9 mouse cellular contexts compared by ENCODE assay signal in the genomic region with DNA sequence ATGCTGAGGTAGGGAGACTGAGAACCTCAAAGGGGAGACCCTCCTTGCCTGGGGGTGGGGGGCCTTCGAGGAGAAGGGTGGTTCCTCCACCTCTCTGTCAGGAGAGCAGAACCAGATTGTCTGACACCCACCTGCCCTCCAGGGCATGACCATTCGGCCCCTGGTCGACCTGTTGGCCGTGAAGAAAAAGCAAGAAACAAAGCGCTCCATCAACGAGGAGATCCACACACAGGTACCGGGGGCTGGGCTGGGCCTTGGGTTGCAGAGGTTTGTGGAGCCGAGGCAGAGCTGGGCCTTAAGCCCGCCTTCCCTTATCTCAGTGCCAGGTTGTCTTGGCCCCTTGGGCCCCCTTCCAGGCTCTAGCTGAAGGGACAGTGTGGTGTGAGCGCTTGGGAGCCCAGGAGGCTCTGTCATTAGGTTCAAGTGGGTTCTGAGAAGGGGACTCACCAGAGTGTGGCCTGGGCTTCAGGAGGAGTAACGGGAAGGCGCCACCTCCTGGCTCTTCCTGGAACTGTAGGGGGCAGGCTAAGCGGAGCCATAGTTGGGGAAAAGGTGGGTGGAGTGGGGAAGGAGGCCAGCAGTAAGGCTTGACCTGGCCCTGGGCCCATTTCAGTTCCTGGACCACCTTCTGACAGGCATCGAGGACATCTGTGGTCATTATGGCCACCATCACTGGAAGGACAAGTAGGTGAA. TPM values are rescaled to one million over a fixed set of nuclear protein-coding genes. Genes with fewer than 3 reads are reported as not detected.
A peak's percentile ranks its signal among the peaks of the same experiment; 100 is the strongest.
DNase-seq lines count a peak whose midpoint lies in the region; ATAC-seq and TF ChIP-seq lines count a peak whose summit lies in the region.
"Had no signal": no experiment of that assay in that cellular context is flagged by ENCODE, and none has a peak within 500 bp of the region (broad histone marks: within the 10 kb centered on the region; RNA-seq: fewer than 3 reads in every experiment).

No protein-coding gene starts in this region.

- WGBS in liver, embryonic 12.5 days (ENCODE audit: insufficient replicate concordance): 50% methylated on average over 14 of the region's 14 CpGs
- 67% methylated on average over 14 of the region's 14 CpGs for WGBS in small intestine, adult 2 months

- no peaks in the 10 kb centered on the region for H3K27me3 ChIP-seq in liver, embryonic 12.5 days (replicated peaks)
- H3K27me3 ChIP-seq in small intestine, adult 2 months (ENCODE audit: control insufficient read depth, insufficient read depth, low read length): no peaks in the 10 kb centered on the region
- H3K27me3 ChIP-seq: hindbrain, embryonic 15.5 days had no signal

- peaks cover 77% of the 10 kb centered on the region for H3K36me3 ChIP-seq in liver, embryonic 12.5 days
- peaks cover 62% of the 10 kb centered on the region for H3K36me3 ChIP-seq in small intestine, adult 2 months (ENCODE audit: control insufficient read depth, insufficient read depth, low read length)

- H3K4me1 ChIP-seq in liver, embryonic 12.5 days: peaks cover 17% of the 10 kb centered on the region
- no peaks in the 10 kb centered on the region for H3K4me1 ChIP-seq in small intestine, adult 2 months (ENCODE audit: control insufficient read depth, insufficient read depth, insufficient read length, low read length)
- H3K4me1 ChIP-seq: hindbrain, embryonic 15.5 days had no signal

- DNase-seq in cerebellum, adult 11 months: peak; percentile 57
- peak; percentile 65 for DNase-seq in ovary, postnatal 36 days (ENCODE audit: low spot score)
- DNase-seq in ovary, adult 18-20 months (ENCODE audit: low spot score): no peak
- peak; percentile 68 for DNase-seq in cerebellum, adult 9-10 months
- DNase-seq in gastrocnemius, postnatal 4 days (ENCODE audit: low spot score in 2 of 2): peak; percentile 71 to 77

- H3K9me3 ChIP-seq in liver, embryonic 12.5 days (replicated peaks): no peaks in the 10 kb centered on the region
- H3K9me3 ChIP-seq: hindbrain, embryonic 15.5 days had no signal

- ATAC-seq in cerebellum, adult (ENCODE audit: insufficient number of reproducible peaks, low FRiP score, low TSS enrichment): no peak
- ATAC-seq in liver, embryonic 12.5 days: 0 out of 2 replicates have a peak, but pooled peaks have one; percentile 23

- H3K4me3 ChIP-seq in liver, embryonic 12.5 days: no peak overlapping the region
- no peak overlapping the region for H3K4me3 ChIP-seq in small intestine, adult 2 months (ENCODE audit: low read depth, low read length)
- H3K4me3 ChIP-seq: hindbrain, embryonic 15.5 days had no signal

- no peak overlapping the region for H3K27ac ChIP-seq in liver, embryonic 12.5 days
- H3K27ac ChIP-seq in small intestine, adult 2 months (ENCODE audit: insufficient read depth, low read depth, low read length): no peak overlapping the region
- H3K27ac ChIP-seq: hindbrain, embryonic 15.5 days had no signal

- TF ChIP-seq CTCF in small intestine, adult 2 months (IDR thresholded peaks at IDR 0.05; ENCODE audit: extremely low read depth, insufficient read length, insufficient replicate concordance, low read depth, low read length): peak; percentile 83

- TF ChIP-seq POLR2A in small intestine, adult 2 months (IDR thresholded peaks at IDR 0.05; ENCODE audit: low read depth, low read length): no peak

- H3K4me2 ChIP-seq in liver, embryonic 12.5 days: no peak overlapping the region; the same call in 1 of the 2 replicates
- H3K4me2 ChIP-seq: hindbrain, embryonic 15.5 days had no signal

- peak overlapping the region; percentile 33; the same call in 1 of the 2 replicates for H3K9ac ChIP-seq in liver, embryonic 12.5 days
- H3K9ac ChIP-seq: hindbrain, embryonic 15.5 days had no signal

RNA-seq across cellular contexts. Expression of a gene that starts 50.0 kb away (rescaled TPM):
- 10 to 100 TPM; 24.1 to 24.4 TPM for total RNA-seq in gastrocnemius, postnatal 4 days (2021)
- 4.2 and 4.9 TPM in 2 replicates for polyA plus RNA-seq in liver, embryonic 12.5 days (2016; fragmentation: Nextera tagmentation; extraction: Ambion mirVana)
- polyA plus RNA-seq in small intestine, adult 2 months (2012; rRNA removed): 35.4 and 46.3 TPM in 2 replicates
